Mouse (Mus musculus) neutrophil, adult 59 days (primary cell): ENCODE data around the gene Gmps. TPM values are rescaled to one million over a fixed set of nuclear protein-coding genes. Genes with fewer than 3 reads are reported as not detected.

Source experiments
- total RNA-seq, 2 experiments: library from RNA; stranded (reverse); gene quantifications; 1 replicate in 1 of 2; 2 replicates in 1 of 2; pipeline ENCODE4 v1.2.4; 2023

Gmps gene
- total RNA-seq = 10 to 100 TPM in 1 of 2 experiments, 1 to 10 TPM in 1; 9.0 to 10.0 TPM

GRCm38 (mm10) chr3:63975955-63976908 lies at the start of gene Gmps:
Gene Gmps, plus strand, starts transcription at chr3:63976106.

GRCm38 (mm10) chr3:63928878-63929859 lies 46.7 kb upstream of the Gmps start, which contains the start of gene E130311K13Rik:
Gene E130311K13Rik, minus strand, starts transcription at chr3:63929472.

GRCm38 (mm10) chr3:63964100-63964921 lies 11.6 kb upstream of the Gmps start, which contains the start of gene Slc33a1:
Gene Slc33a1, minus strand, starts transcription at chr3:63964768.

Other genes starting within 250 kb of the Gmps start
- under 1 TPM; 0.11 to 0.64 TPM for gene Plch1, start 76.6 kb upstream of the Gmps start, total RNA-seq
- 1 to 10 TPM in 1 of 2 experiments, under 1 TPM in 1; 0.82 to 2.1 TPM for gene E130311K13Rik, start 46.6 kb upstream of the Gmps start, total RNA-seq
- gene Slc33a1, start 11.3 kb upstream of the Gmps start, total RNA-seq = 10 to 100 TPM; 11.0 to 11.1 TPM
- not detected for gene Vmn2r1, start 105.4 kb downstream of the Gmps start, total RNA-seq
- gene Vmn2r2, start 165.8 kb downstream of the Gmps start, total RNA-seq = not detected